Mouse (Mus musculus) G1E (cell line): ENCODE results near the gene Rab37.

ENCODE experiments used
- CTCF ChIP-seq: IDR thresholded peaks from 2 replicates; pipeline ENCODE4 v1.5.1; 2012; ENCODE audit warnings: low read depth, low read length, inconsistent platforms, mixed read lengths
- GATA2 ChIP-seq: IDR thresholded peaks from 2 replicates; pipeline ENCODE4 v1.6.1; 2012; ENCODE audit warnings: low read depth, low read length, inconsistent platforms, borderline replicate concordance

DNA sequence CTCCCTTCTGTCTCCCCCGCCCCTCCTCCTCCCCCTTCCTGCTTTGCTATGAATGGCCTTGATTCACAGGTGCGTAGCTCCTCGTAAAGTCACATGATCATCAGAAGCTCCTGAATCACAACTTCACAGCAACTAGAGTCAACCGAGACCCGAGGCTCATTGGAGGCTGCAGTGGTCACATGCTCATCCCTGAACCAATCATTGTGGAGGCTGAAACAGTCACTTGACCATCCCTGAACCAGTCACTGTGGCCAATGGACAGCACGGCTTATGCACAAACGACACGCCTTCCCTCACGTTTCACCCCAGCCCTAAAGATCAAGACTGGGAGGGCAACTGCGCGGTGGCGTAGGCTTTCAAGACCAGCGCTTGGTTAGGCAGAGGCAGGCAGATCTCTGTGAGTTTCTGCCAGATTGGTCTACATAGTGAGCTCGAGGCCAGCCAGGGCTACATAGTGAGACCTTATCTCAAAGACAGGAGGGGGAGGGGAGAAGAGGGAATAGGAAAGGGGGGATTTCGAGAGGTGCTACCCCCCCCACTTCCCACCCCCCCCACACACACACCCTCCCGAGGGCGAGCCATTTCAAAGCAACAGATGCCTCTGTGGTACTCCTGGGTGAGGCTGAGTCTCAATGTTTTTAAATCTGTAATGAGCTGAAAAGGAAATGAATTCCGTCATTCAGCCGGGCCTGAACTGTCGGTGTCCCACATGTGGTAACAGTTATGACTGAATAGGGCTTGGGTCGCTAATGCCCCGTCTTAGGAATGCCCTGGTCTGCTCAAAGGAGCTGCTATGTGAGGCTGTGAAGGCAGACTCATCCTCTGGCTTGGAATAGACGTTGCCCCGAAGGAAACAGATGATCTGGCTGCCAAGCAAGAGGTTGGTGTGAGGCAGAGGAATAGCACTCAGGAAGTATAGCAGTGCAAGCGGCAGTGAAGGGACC lies 12.5 kb downstream of the Rab37 start:
- TF ChIP-seq GATA2 (no peak), CTCF (no peak)
